Mouse (Mus musculus): ENCODE results near the gene Gdi2.
"Not testable (repeated sequence)": the region's sequence is repeated elsewhere in the genome, so short reads cannot be mapped to it uniquely, and the experiment has no call there.

Gdi2 gene

GRCm38 (mm10) chr13:3537594-3538222 is at the start of gene Gdi2:
Gene Gdi2 (plus strand): TSS chr13:3538063.
- Histone ChIP-seq H3K36me3 (ENCODE audit: control insufficient read depth, insufficient read depth, low read length, poor library complexity, severe bottlenecking) (0 out of 2 replicates have a peak, but pooled peaks cover 2% of the 10 kb centered on the region), H3K27me3 (ENCODE audit: control insufficient read depth, insufficient read depth, low read length, poor library complexity, severe bottlenecking) (no peaks in the 10 kb centered on the region)
- DNase-seq (ENCODE audit: low read depth, low spot score): peak; percentile 99

GRCm38 (mm10) chr13:3495526-3495925 is 42.3 kb upstream of the Gdi2 start:
- Histone ChIP-seq H3K36me3 (ENCODE audit: control insufficient read depth, insufficient read depth, low read length, poor library complexity, severe bottlenecking) (no peaks in the 10 kb centered on the region), H3K27me3 (ENCODE audit: control insufficient read depth, insufficient read depth, low read length, poor library complexity, severe bottlenecking) (no peaks in the 10 kb centered on the region)
- no peak for DNase-seq (ENCODE audit: low read depth, low spot score)

- H3K36me3 ChIP-seq (ENCODE audit: control insufficient read depth, insufficient read depth, low read length, poor library complexity, severe bottlenecking); H3K27me3 ChIP-seq (ENCODE audit: control insufficient read depth, insufficient read depth, low read length, poor library complexity, severe bottlenecking); DNase-seq (ENCODE audit: low read depth, low spot score): not testable (repeated sequence)
These were observed 36.8 kb upstream of the Gdi2 start for GRCm38 (mm10) chr13:3501014-3501413.

GRCm38 (mm10) chr13:3515351-3515750 is 22.5 kb upstream of the Gdi2 start:
- not testable (repeated sequence) for H3K36me3 ChIP-seq (ENCODE audit: control insufficient read depth, insufficient read depth, low read length, poor library complexity, severe bottlenecking); H3K27me3 ChIP-seq (ENCODE audit: control insufficient read depth, insufficient read depth, low read length, poor library complexity, severe bottlenecking)
- DNase-seq (ENCODE audit: low read depth, low spot score): peak; percentile 40

- not testable (repeated sequence) for H3K36me3 ChIP-seq (ENCODE audit: control insufficient read depth, insufficient read depth, low read length, poor library complexity, severe bottlenecking); H3K27me3 ChIP-seq (ENCODE audit: control insufficient read depth, insufficient read depth, low read length, poor library complexity, severe bottlenecking); DNase-seq (ENCODE audit: low read depth, low spot score)
These were observed 18.5 kb upstream of the Gdi2 start for GRCm38 (mm10) chr13:3519357-3519756.

GRCm38 (mm10) chr13:3519994-3520393 is 17.9 kb upstream of the Gdi2 start:
- not testable (repeated sequence) for H3K36me3 ChIP-seq (ENCODE audit: control insufficient read depth, insufficient read depth, low read length, poor library complexity, severe bottlenecking); H3K27me3 ChIP-seq (ENCODE audit: control insufficient read depth, insufficient read depth, low read length, poor library complexity, severe bottlenecking); DNase-seq (ENCODE audit: low read depth, low spot score)

- Histone ChIP-seq H3K27me3 (ENCODE audit: control insufficient read depth, insufficient read depth, low read length, poor library complexity, severe bottlenecking) (no peaks in the 10 kb centered on the region), H3K36me3 (ENCODE audit: control insufficient read depth, insufficient read depth, low read length, poor library complexity, severe bottlenecking) (no peaks in the 10 kb centered on the region)
- no peak for DNase-seq (ENCODE audit: low read depth, low spot score)
These were observed 14.4 kb upstream of the Gdi2 start for GRCm38 (mm10) chr13:3523459-3523858.

- Histone ChIP-seq H3K27me3 (ENCODE audit: control insufficient read depth, insufficient read depth, low read length, poor library complexity, severe bottlenecking) (no peaks in the 10 kb centered on the region), H3K36me3 (ENCODE audit: control insufficient read depth, insufficient read depth, low read length, poor library complexity, severe bottlenecking) (no peaks in the 10 kb centered on the region)
- no peak for DNase-seq (ENCODE audit: low read depth, low spot score)
These were observed 13.9 kb upstream of the Gdi2 start for GRCm38 (mm10) chr13:3523946-3524345.

GRCm38 (mm10) chr13:3525611-3526051 is 12.2 kb upstream of the Gdi2 start:
- H3K27me3 ChIP-seq (ENCODE audit: control insufficient read depth, insufficient read depth, low read length, poor library complexity, severe bottlenecking): no peaks in the 10 kb centered on the region
- no peaks in the 10 kb centered on the region for H3K36me3 ChIP-seq (ENCODE audit: control insufficient read depth, insufficient read depth, low read length, poor library complexity, severe bottlenecking)
- peak; percentile 65 for DNase-seq (ENCODE audit: low read depth, low spot score)

- Histone ChIP-seq H3K36me3 (ENCODE audit: control insufficient read depth, insufficient read depth, low read length, poor library complexity, severe bottlenecking) (no peaks in the 10 kb centered on the region), H3K27me3 (ENCODE audit: control insufficient read depth, insufficient read depth, low read length, poor library complexity, severe bottlenecking) (no peaks in the 10 kb centered on the region)
- peak; percentile 95 for DNase-seq (ENCODE audit: low read depth, low spot score)
These were observed 11.5 kb upstream of the Gdi2 start for GRCm38 (mm10) chr13:3526328-3526727.

- DNase-seq (ENCODE audit: low read depth, low spot score): no peak
- H3K27me3 ChIP-seq (ENCODE audit: control insufficient read depth, insufficient read depth, low read length, poor library complexity, severe bottlenecking): no peaks in the 10 kb centered on the region
- no peaks in the 10 kb centered on the region for H3K36me3 ChIP-seq (ENCODE audit: control insufficient read depth, insufficient read depth, low read length, poor library complexity, severe bottlenecking)
These were observed 7.4 kb upstream of the Gdi2 start for GRCm38 (mm10) chr13:3530451-3530850.

- not testable (repeated sequence) for DNase-seq (ENCODE audit: low read depth, low spot score); H3K27me3 ChIP-seq (ENCODE audit: control insufficient read depth, insufficient read depth, low read length, poor library complexity, severe bottlenecking); H3K36me3 ChIP-seq (ENCODE audit: control insufficient read depth, insufficient read depth, low read length, poor library complexity, severe bottlenecking)
These were observed 6.7 kb upstream of the Gdi2 start for GRCm38 (mm10) chr13:3531176-3531575.

GRCm38 (mm10) chr13:3531692-3532320 is 6.1 kb upstream of the Gdi2 start:
- Histone ChIP-seq H3K36me3 (ENCODE audit: control insufficient read depth, insufficient read depth, low read length, poor library complexity, severe bottlenecking) (no peaks in the 10 kb centered on the region), H3K27me3 (ENCODE audit: control insufficient read depth, insufficient read depth, low read length, poor library complexity, severe bottlenecking) (no peaks in the 10 kb centered on the region)
- no peak for DNase-seq (ENCODE audit: low read depth, low spot score)

- Histone ChIP-seq H3K27me3 (ENCODE audit: control insufficient read depth, insufficient read depth, low read length, poor library complexity, severe bottlenecking) (no peaks in the 10 kb centered on the region), H3K36me3 (ENCODE audit: control insufficient read depth, insufficient read depth, low read length, poor library complexity, severe bottlenecking) (no peaks in the 10 kb centered on the region)
- DNase-seq (ENCODE audit: low read depth, low spot score): no peak
These were observed 5.4 kb upstream of the Gdi2 start for GRCm38 (mm10) chr13:3532451-3532850.

GRCm38 (mm10) chr13:3534146-3534545 is 3.7 kb upstream of the Gdi2 start:
- Histone ChIP-seq H3K36me3 (ENCODE audit: control insufficient read depth, insufficient read depth, low read length, poor library complexity, severe bottlenecking) (no peaks in the 10 kb centered on the region), H3K27me3 (ENCODE audit: control insufficient read depth, insufficient read depth, low read length, poor library complexity, severe bottlenecking) (no peaks in the 10 kb centered on the region)
- no peak for DNase-seq (ENCODE audit: low read depth, low spot score)

Data from splenic B cell, adult 2 months (primary cell).